Mouse (Mus musculus) MEL (cell line): ENCODE data around the gene Lrrc26. TPM values are rescaled to one million over a fixed set of nuclear protein-coding genes. Genes with fewer than 3 reads are reported as not detected.

Experiments used
- polyA plus RNA-seq, 2 experiments: library from polyadenylated mRNA; stranded (reverse) in 1 of 2; unstranded in 1 of 2; fragments of >175 nt in 1 of 2; fragments of >200 nt in 1 of 2; gene quantifications; 2 replicates each; pipeline versions ENCODE4 v1.2.1 to v1.2.4; 2012; ENCODE audit warnings: low replicate concordance in 2 of 2, low read depth in 1 of 2; ENCODE audit not compliant: insufficient read length in 2 of 2, insufficient read depth in 1 of 2, missing spikeins in 1 of 2
- total RNA-seq: library from RNA; depleted of rRNA; stranded (reverse); fragments of 300-350 nt; gene quantifications from 2 replicates; pipeline ENCODE4 v1.2.3, GENCODE M21; 2012; rRNA removed

Lrrc26 gene
- total and polyA plus RNA-seq, 3 experiments = not detected

Other genes starting within 250 kb of the Lrrc26 start
Only the 30 nearest of the 34 such genes appear.
- 0.08 TPM in 1 of 2 replicates, not detected in the other for gene Noxa1, start 194.8 kb upstream of the Lrrc26 start, total RNA-seq
- gene Noxa1, start 194.8 kb upstream of the Lrrc26 start, polyA plus RNA-seq = under 1 TPM in 1 of 2 experiments, not detected in 1; 0.10 TPM
- 6.3 and 6.5 TPM in 2 replicates for gene Nrarp, start 109.2 kb upstream of the Lrrc26 start, total RNA-seq
- gene Nrarp, start 109.2 kb upstream of the Lrrc26 start, polyA plus RNA-seq = 10 to 100 TPM in 1 of 2 experiments, not detected in 1; 12.3 TPM
- 7.6 and 9.1 TPM in 2 replicates for gene Tor4a, start 93.0 kb upstream of the Lrrc26 start, total RNA-seq
- gene Tor4a, start 93.0 kb upstream of the Lrrc26 start, polyA plus RNA-seq = 10 to 100 TPM in 1 of 2 experiments, not detected in 1; 13.7 TPM
- 62.9 and 63.1 TPM in 2 replicates for gene Nelfb, start 78.4 kb upstream of the Lrrc26 start, total RNA-seq
- gene Nelfb, start 78.4 kb upstream of the Lrrc26 start, polyA plus RNA-seq = 10 to 100 TPM in 1 of 2 experiments, not detected in 1; 83.5 TPM
- not detected in 2 replicates for gene Stpg3, start 75.3 kb upstream of the Lrrc26 start, total RNA-seq
- under 1 TPM in 1 of 2 experiments, not detected in 1; 0.07 TPM for gene Stpg3, start 75.3 kb upstream of the Lrrc26 start, polyA plus RNA-seq
- 1.1 TPM in 1 of 2 replicates, not detected in the other for gene Fam166a, start 71.2 kb upstream of the Lrrc26 start, total RNA-seq
- gene Fam166a, start 71.2 kb upstream of the Lrrc26 start, polyA plus RNA-seq = 10 to 100 TPM in 1 of 2 experiments, not detected in 1; 15.6 TPM
- 979 and 1,089 TPM in 2 replicates for gene Tubb4b, start 65.2 kb upstream of the Lrrc26 start, total RNA-seq
- 1,000 to 10,000 TPM in 1 of 2 experiments, 100 to 1,000 TPM in 1; 183 to 1,037 TPM for gene Tubb4b, start 65.2 kb upstream of the Lrrc26 start, polyA plus RNA-seq
- 0.04 TPM in 1 of 2 replicates, not detected in the other for gene Slc34a3, start 55.6 kb upstream of the Lrrc26 start, total RNA-seq
- gene Slc34a3, start 55.6 kb upstream of the Lrrc26 start, polyA plus RNA-seq = under 1 TPM in 1 of 2 experiments, not detected in 1; 0.03 TPM
- gene Rnf224, start 53.1 kb upstream of the Lrrc26 start, total RNA-seq = not detected in 2 replicates
- under 1 TPM in 1 of 2 experiments, not detected in 1; 0.10 TPM for gene Rnf224, start 53.1 kb upstream of the Lrrc26 start, polyA plus RNA-seq
- 6.0 and 7.4 TPM in 2 replicates for gene Rnf208, start 47.7 kb upstream of the Lrrc26 start, total RNA-seq
- gene Rnf208, start 47.7 kb upstream of the Lrrc26 start, polyA plus RNA-seq = 10 to 100 TPM in 1 of 2 experiments, not detected in 1; 21.8 TPM
- 0.15 and 0.26 TPM in 2 replicates for gene Cysrt1, start 47.5 kb upstream of the Lrrc26 start, total RNA-seq
- gene Cysrt1, start 47.5 kb upstream of the Lrrc26 start, polyA plus RNA-seq = under 1 TPM in 1 of 2 experiments, not detected in 1; 0.19 TPM
- 8.2 and 11.5 TPM in 2 replicates for gene AL732309.1, start 43.1 kb upstream of the Lrrc26 start, total RNA-seq
- 1 to 10 TPM in 1 of 2 experiments, not detected in 1; 4.8 TPM for gene AL732309.1, start 43.1 kb upstream of the Lrrc26 start, polyA plus RNA-seq
- gene Tmem203, start 34.5 kb upstream of the Lrrc26 start, total RNA-seq = 8.1 and 8.4 TPM in 2 replicates
- gene Tmem203, start 34.5 kb upstream of the Lrrc26 start, polyA plus RNA-seq = 10 to 100 TPM in 1 of 2 experiments, not detected in 1; 17.0 TPM
- 26.1 and 32.9 TPM in 2 replicates for gene Tprn, start 27.3 kb upstream of the Lrrc26 start, total RNA-seq
- 10 to 100 TPM in 1 of 2 experiments, not detected in 1; 50.8 TPM for gene Tprn, start 27.3 kb upstream of the Lrrc26 start, polyA plus RNA-seq
- 194 and 226 TPM in 2 replicates for gene Ssna1, start 17.5 kb upstream of the Lrrc26 start, total RNA-seq
- gene Ssna1, start 17.5 kb upstream of the Lrrc26 start, polyA plus RNA-seq = 100 to 1,000 TPM in 1 of 2 experiments, not detected in 1; 158 TPM
- 9.8 and 10.3 TPM in 2 replicates for gene Anapc2, start 17.4 kb upstream of the Lrrc26 start, total RNA-seq
- 10 to 100 TPM in 1 of 2 experiments, not detected in 1; 67.0 TPM for gene Anapc2, start 17.4 kb upstream of the Lrrc26 start, polyA plus RNA-seq
- gene Tmem210, start 1.8 kb upstream of the Lrrc26 start, total RNA-seq = not detected in 2 replicates
- not detected for gene Tmem210, start 1.8 kb upstream of the Lrrc26 start, polyA plus RNA-seq
- not detected in 2 replicates for gene Grin1, start 29.3 kb downstream of the Lrrc26 start, total RNA-seq
- under 1 TPM in 1 of 2 experiments, not detected in 1; 0.07 TPM for gene Grin1, start 29.3 kb downstream of the Lrrc26 start, polyA plus RNA-seq
- 37.7 and 49.6 TPM in 2 replicates for gene Man1b1, start 42.4 kb downstream of the Lrrc26 start, total RNA-seq
- 10 to 100 TPM in 1 of 2 experiments, not detected in 1; 50.1 TPM for gene Man1b1, start 42.4 kb downstream of the Lrrc26 start, polyA plus RNA-seq
- 24.0 and 25.9 TPM in 2 replicates for gene Dpp7, start 66.4 kb downstream of the Lrrc26 start, total RNA-seq
- 10 to 100 TPM in 1 of 2 experiments, not detected in 1; 24.6 TPM for gene Dpp7, start 66.4 kb downstream of the Lrrc26 start, polyA plus RNA-seq
- 3.6 and 4.7 TPM in 2 replicates for gene Uap1l1, start 75.8 kb downstream of the Lrrc26 start, total RNA-seq
- 10 to 100 TPM in 1 of 2 experiments, not detected in 1; 12.6 TPM for gene Uap1l1, start 75.8 kb downstream of the Lrrc26 start, polyA plus RNA-seq
- gene Sapcd2, start 82.4 kb downstream of the Lrrc26 start, total RNA-seq = 39.7 and 51.9 TPM in 2 replicates
- 10 to 100 TPM in 1 of 2 experiments, not detected in 1; 58.2 TPM for gene Sapcd2, start 82.4 kb downstream of the Lrrc26 start, polyA plus RNA-seq
- not detected in 2 replicates for gene Entpd2, start 106.0 kb downstream of the Lrrc26 start, total RNA-seq
- not detected for gene Entpd2, start 106.0 kb downstream of the Lrrc26 start, polyA plus RNA-seq
- gene Npdc1, start 109.4 kb downstream of the Lrrc26 start, total RNA-seq = not detected in 2 replicates
- gene Npdc1, start 109.4 kb downstream of the Lrrc26 start, polyA plus RNA-seq = not detected
- 0.08 and 0.10 TPM in 2 replicates for gene Fut7, start 133.4 kb downstream of the Lrrc26 start, total RNA-seq
- under 1 TPM in 1 of 2 experiments, not detected in 1; 0.21 TPM for gene Fut7, start 133.4 kb downstream of the Lrrc26 start, polyA plus RNA-seq
- gene Abca2, start 138.8 kb downstream of the Lrrc26 start, total RNA-seq = 8.7 and 10.4 TPM in 2 replicates
- gene Abca2, start 138.8 kb downstream of the Lrrc26 start, polyA plus RNA-seq = 10 to 100 TPM in 1 of 2 experiments, not detected in 1; 42.2 TPM
- 0.23 and 0.27 TPM in 2 replicates for gene Clic3, start 166.9 kb downstream of the Lrrc26 start, total RNA-seq
- under 1 TPM in 1 of 2 experiments, not detected in 1; 0.15 TPM for gene Clic3, start 166.9 kb downstream of the Lrrc26 start, polyA plus RNA-seq
- gene Paxx, start 171.2 kb downstream of the Lrrc26 start, total RNA-seq = 13.2 and 18.5 TPM in 2 replicates
- 10 to 100 TPM in 1 of 2 experiments, not detected in 1; 22.1 TPM for gene Paxx, start 171.2 kb downstream of the Lrrc26 start, polyA plus RNA-seq
- not detected in 2 replicates for gene Ptgds, start 180.1 kb downstream of the Lrrc26 start, total RNA-seq
- gene Ptgds, start 180.1 kb downstream of the Lrrc26 start, polyA plus RNA-seq = not detected
- not detected in 2 replicates for gene Lcn12, start 204.0 kb downstream of the Lrrc26 start, total RNA-seq
- not detected for gene Lcn12, start 204.0 kb downstream of the Lrrc26 start, polyA plus RNA-seq